Mouse (Mus musculus): ENCODE results near the gene Col18a1. TPM values are rescaled to one million over a fixed set of nuclear protein-coding genes. Genes with fewer than 3 reads are reported as not detected.

The Col18a1 gene
- total RNA-seq, 2 experiments from 2014 or later = 9.0 to 12.9 TPM

- DNase-seq = no peak
Observed at GRCm38 (mm10) chr10:77182804-77183331, 16.5 kb upstream of the Col18a1 start.

- DNase-seq = no peak
Observed at GRCm38 (mm10) chr10:77180110-77180509, 13.8 kb upstream of the Col18a1 start.

GRCm38 (mm10) chr10:77178691-77179090 is 12.3 kb upstream of the Col18a1 start:
- DNase-seq = no peak

- DNase-seq = no peak
Observed at GRCm38 (mm10) chr10:77170400-77170799, 4.1 kb upstream of the Col18a1 start.

- no peak for DNase-seq
Observed at GRCm38 (mm10) chr10:77165318-77165945, 916 bp downstream of the Col18a1 start.

- DNase-seq = no peak
Observed at GRCm38 (mm10) chr10:77164437-77165052, 1.8 kb downstream of the Col18a1 start.

- DNase-seq = no peak
Observed at GRCm38 (mm10) chr10:77164041-77164436, 2.3 kb downstream of the Col18a1 start.

GRCm38 (mm10) chr10:77163392-77163977 is 2.9 kb downstream of the Col18a1 start:
- DNase-seq = no peak

GRCm38 (mm10) chr10:77159573-77159972 is 6.8 kb downstream of the Col18a1 start:
- no peak for DNase-seq

- DNase-seq = no peak
Observed at GRCm38 (mm10) chr10:77158948-77159347, 7.4 kb downstream of the Col18a1 start.

- no peak for DNase-seq
Observed at GRCm38 (mm10) chr10:77157245-77158019, 8.9 kb downstream of the Col18a1 start.

- no peak for DNase-seq
Observed at GRCm38 (mm10) chr10:77152178-77152621, 14.1 kb downstream of the Col18a1 start.

- no peak for DNase-seq
Observed at GRCm38 (mm10) chr10:77151551-77152002, 14.8 kb downstream of the Col18a1 start.

GRCm38 (mm10) chr10:77150947-77151521 is 15.3 kb downstream of the Col18a1 start:
- no peak for DNase-seq

- DNase-seq = no peak
Observed at GRCm38 (mm10) chr10:77150016-77150415, 16.3 kb downstream of the Col18a1 start.

GRCm38 (mm10) chr10:77147545-77147944 is 18.8 kb downstream of the Col18a1 start:
- DNase-seq = no peak

GRCm38 (mm10) chr10:77146901-77147463 is 19.4 kb downstream of the Col18a1 start:
- DNase-seq = peak; percentile 55

GRCm38 (mm10) chr10:77145946-77146345 is 20.4 kb downstream of the Col18a1 start:
- no peak for DNase-seq

- DNase-seq = no peak
Observed at GRCm38 (mm10) chr10:77144372-77144771, 22.0 kb downstream of the Col18a1 start.

- DNase-seq = no peak
Observed at GRCm38 (mm10) chr10:77142328-77142727, 24.0 kb downstream of the Col18a1 start.

- DNase-seq = no peak
Observed at GRCm38 (mm10) chr10:77138304-77138703, 28.0 kb downstream of the Col18a1 start.

GRCm38 (mm10) chr10:77136205-77136604 is 30.1 kb downstream of the Col18a1 start:
- no peak for DNase-seq
